ENCODE assay signal across 8 mouse cellular contexts in genomic region chr19:55895317-55895716, GRCm38 (mm10).
DNase-seq lines count a peak whose midpoint lies in the region; ATAC-seq and TF ChIP-seq lines count a peak whose summit lies in the region.

No protein-coding gene starts in this region.

- WGBS in bone marrow, adult 2 months = 2% methylated on average over 27 of the region's 27 CpGs
- under 1% methylated on average over 27 of the region's 27 CpGs for WGBS in forebrain, embryonic 15.5 days
- WGBS in hindbrain, embryonic 13.5 days = under 1% methylated on average over 27 of the region's 27 CpGs
- WGBS in small intestine, adult 2 months = 12% methylated on average over 27 of the region's 27 CpGs

- H3K9me3 ChIP-seq in forebrain, embryonic 15.5 days = no peaks in the 10 kb centered on the region
- no peaks in the 10 kb centered on the region for H3K9me3 ChIP-seq in hindbrain, embryonic 13.5 days

- peaks cover 48% of the 10 kb centered on the region for H3K27me3 ChIP-seq in forebrain, embryonic 15.5 days
- H3K27me3 ChIP-seq in hindbrain, embryonic 13.5 days = peaks cover 88% of the 10 kb centered on the region
- H3K27me3 ChIP-seq in small intestine, adult 2 months (ENCODE audit: control insufficient read depth, insufficient read depth, low read length) = no peaks in the 10 kb centered on the region

- peak overlapping the region; percentile 49 for H3K4me2 ChIP-seq in forebrain, embryonic 15.5 days (replicated peaks)
- peak overlapping the region; percentile 55 for H3K4me2 ChIP-seq in hindbrain, embryonic 13.5 days

- DNase-seq in cerebellum, adult 18-20 months = peak; percentile 4 to 7
- DNase-seq in cerebellum, adult 9-10 months = no peak
- DNase-seq in left cerebral cortex, postnatal 4 days = peak; percentile 75
- DNase-seq in mesoderm, embryonic 11.5 days (ENCODE audit: low read depth, low spot score) = peak; percentile 78

- no peaks in the 10 kb centered on the region for H3K36me3 ChIP-seq in forebrain, embryonic 15.5 days
- H3K36me3 ChIP-seq in hindbrain, embryonic 13.5 days = no peaks in the 10 kb centered on the region
- 0 out of 2 replicates have a peak, but pooled peaks cover 2% of the 10 kb centered on the region for H3K36me3 ChIP-seq in small intestine, adult 2 months (ENCODE audit: control insufficient read depth, insufficient read depth, low read length)

- H3K9ac ChIP-seq in forebrain, embryonic 15.5 days (replicated peaks) = peak overlapping the region; percentile 22
- peak overlapping the region; percentile 39; the same call in 1 of the 2 replicates for H3K9ac ChIP-seq in hindbrain, embryonic 13.5 days

- H3K4me3 ChIP-seq in bone marrow, adult 2 months (replicated peaks; ENCODE audit: control insufficient read depth, low read depth, low read length) = peak overlapping the region; percentile 40
- peak overlapping the region; percentile 30 for H3K4me3 ChIP-seq in forebrain, embryonic 15.5 days
- H3K4me3 ChIP-seq in hindbrain, embryonic 13.5 days = peak overlapping the region; percentile 27
- H3K4me3 ChIP-seq in small intestine, adult 2 months (ENCODE audit: low read depth, low read length) = peak overlapping the region; percentile 23; the same call in 1 of the 2 replicates

- H3K4me1 ChIP-seq in bone marrow, adult 2 months (ENCODE audit: control insufficient read depth, insufficient read depth, low read length) = peaks cover 2% of the 10 kb centered on the region
- H3K4me1 ChIP-seq in forebrain, embryonic 15.5 days = peaks cover 36% of the 10 kb centered on the region
- H3K4me1 ChIP-seq in hindbrain, embryonic 13.5 days (replicated peaks) = peaks cover 23% of the 10 kb centered on the region
- H3K4me1 ChIP-seq in small intestine, adult 2 months (ENCODE audit: control insufficient read depth, insufficient read depth, insufficient read length, low read length) = no peaks in the 10 kb centered on the region

- intact Hi-C loops in left cerebral cortex, postnatal 4 days (cut with DNase I) = loop anchor here (5.0 to 10.0 kb wide), 3 partner anchors 153 to 481 kb away; partner anchors contain the start of gene Tcf7l2

- ATAC-seq in forebrain, embryonic 15.5 days (replicated peaks) = peak; percentile 81
- ATAC-seq in hindbrain, embryonic 13.5 days (ENCODE audit: low FRiP score) = peak; percentile 69

- no peak for TF ChIP-seq POLR2A in bone marrow, adult 2 months (IDR thresholded peaks at IDR 0.05; ENCODE audit: borderline replicate concordance, control insufficient read depth, low read depth, low read length)
- TF ChIP-seq POLR2A in small intestine, adult 2 months (IDR thresholded peaks at IDR 0.05; ENCODE audit: low read depth, low read length) = no peak

- H3K27ac ChIP-seq in bone marrow, adult 2 months (ENCODE audit: control insufficient read depth, insufficient read depth, low read depth, low read length, poor library complexity) = no peak overlapping the region
- peak overlapping the region; percentile 58 for H3K27ac ChIP-seq in forebrain, embryonic 15.5 days (replicated peaks)
- H3K27ac ChIP-seq in hindbrain, embryonic 13.5 days = no peak overlapping the region
- no peak overlapping the region for H3K27ac ChIP-seq in small intestine, adult 2 months (ENCODE audit: insufficient read depth, low read depth, low read length)

- peak; percentile 16; the same call in 1 of the 2 replicates for TF ChIP-seq CTCF in bone marrow, adult 2 months (IDR thresholded peaks at IDR 0.05; ENCODE audit: control insufficient read depth, insufficient read depth, low read length)
- peak; percentile 38; the same call in 1 of the 2 replicates for TF ChIP-seq CTCF in small intestine, adult 2 months (IDR thresholded peaks at IDR 0.05; ENCODE audit: extremely low read depth, insufficient read length, insufficient replicate concordance, low read depth, low read length)
